Mouse (Mus musculus) heart, postnatal 25 days (tissue): ENCODE results near the gene Fgfr2. TPM values are rescaled to one million over a fixed set of nuclear protein-coding genes. Genes with fewer than 3 reads are reported as not detected.

ENCODE experiments used
- DNase-seq: peaks from one replicate; pipeline ENCODE4 v3.0.0; 2022; ENCODE audit warnings: low spot score
- intact Hi-C: fragments of 180-260 bp; cut with DNase I; formaldehyde crosslinking; loops from one replicate; pipeline ENCODE4 v1.15.1; 2025
- total RNA-seq, 2 experiments: library from RNA; stranded (reverse); gene quantifications; 2 replicates each; pipeline ENCODE4 v1.2.3; 2021

The Fgfr2 gene
- total RNA-seq, 2 experiments from 2014 or later, result 1.7 to 1.8 TPM

DNA sequence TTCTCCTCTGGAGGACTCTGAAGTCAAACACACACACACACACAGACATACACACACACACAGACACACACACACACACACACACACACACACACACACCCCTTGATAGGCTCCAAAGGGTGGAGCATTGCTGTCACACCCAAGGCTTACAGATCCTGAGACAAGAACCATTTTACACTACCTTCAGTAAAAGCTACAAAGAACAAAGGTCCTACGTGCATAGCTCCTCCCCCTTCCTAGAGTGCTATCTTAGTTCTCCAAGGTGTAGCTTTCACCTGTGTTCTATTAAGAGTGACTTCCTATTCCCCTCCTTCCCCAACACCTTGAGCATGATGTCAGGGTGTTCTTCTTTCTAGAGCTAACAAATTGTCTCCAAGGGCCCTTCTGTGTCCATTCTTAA, 1047.3 kb downstream of the Fgfr2 start:
- DNase-seq, result no peak
- intact Hi-C loops, result no loop called here

DNA sequence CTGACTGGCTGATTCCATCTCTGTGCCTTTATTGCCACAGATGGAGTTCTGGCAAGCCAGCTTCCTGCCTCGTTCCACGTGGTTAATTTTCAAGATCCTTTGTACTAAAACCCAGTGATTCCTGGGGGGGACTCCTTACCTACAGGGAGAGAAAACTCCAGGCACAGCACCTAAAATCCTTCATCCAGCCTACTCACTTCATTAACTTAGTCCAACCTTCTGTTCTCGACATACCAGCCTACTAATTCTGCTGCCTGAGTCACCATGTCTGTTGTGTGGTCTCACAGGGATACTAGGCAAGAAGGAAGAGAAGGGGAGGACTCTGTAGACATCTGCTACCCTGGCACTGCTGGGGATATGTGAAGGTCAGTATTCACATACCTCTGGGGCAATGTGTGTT, 1048.6 kb downstream of the Fgfr2 start:
- no peak for DNase-seq
- intact Hi-C loops, result no loop called here

DNA sequence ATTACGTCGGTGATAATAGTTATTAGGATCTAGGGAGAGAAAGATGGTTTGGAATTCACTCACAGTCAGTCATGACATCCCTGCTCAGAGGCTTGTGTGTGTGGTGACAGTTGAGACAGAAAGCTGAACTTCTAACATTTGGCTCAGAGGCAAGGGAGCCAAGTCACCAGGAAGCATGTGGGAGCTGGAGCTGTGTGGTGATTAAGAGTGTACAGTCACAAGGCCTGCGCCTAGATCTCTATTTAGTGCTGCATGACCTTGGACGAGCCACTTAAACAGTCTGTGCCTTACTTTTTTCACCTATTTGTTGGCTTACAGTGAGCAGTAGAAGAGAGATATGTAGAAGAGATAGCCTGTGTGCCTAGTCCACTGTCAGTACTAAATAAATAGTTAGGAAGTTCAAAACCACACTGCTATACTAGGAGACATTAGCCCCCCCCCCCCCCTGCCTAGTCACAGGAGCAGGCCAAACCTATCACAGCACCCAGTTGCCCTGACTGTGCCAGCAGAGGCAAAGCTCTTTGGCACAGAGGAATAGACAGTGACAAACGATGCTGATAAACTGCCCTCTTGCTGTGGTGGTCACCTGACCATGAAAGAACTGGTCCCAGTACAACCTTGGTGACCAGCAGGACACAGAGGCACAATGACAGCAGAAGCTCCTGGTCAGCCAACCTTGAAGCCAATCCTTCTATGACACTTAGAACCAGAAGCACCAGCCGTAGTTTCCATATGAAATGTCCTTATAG, 1052.1 kb downstream of the Fgfr2 start:
- DNase-seq, result no peak
- intact Hi-C loops, result no loop called here

DNA sequence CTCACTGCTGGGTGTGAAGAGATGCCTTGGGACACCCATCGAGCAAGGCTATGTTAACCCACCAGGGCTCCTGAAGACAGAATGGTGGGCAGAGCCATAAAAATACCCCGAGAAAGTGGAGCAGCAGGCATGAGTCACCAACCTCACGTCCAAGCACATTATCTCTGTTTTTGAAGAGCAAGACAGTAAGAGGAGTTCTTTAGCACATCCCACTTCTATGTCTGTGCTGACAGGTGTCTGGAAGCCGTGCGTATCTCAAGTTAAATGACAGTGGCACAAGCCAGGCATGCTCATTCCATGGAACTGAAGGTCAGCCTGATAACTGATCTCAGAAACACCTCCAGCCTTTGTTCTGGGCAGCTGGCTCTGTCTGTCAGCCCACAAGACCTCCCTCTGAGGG, 1055.2 kb downstream of the Fgfr2 start:
- DNase-seq, result no peak
- intact Hi-C loops, result no loop called here

DNA sequence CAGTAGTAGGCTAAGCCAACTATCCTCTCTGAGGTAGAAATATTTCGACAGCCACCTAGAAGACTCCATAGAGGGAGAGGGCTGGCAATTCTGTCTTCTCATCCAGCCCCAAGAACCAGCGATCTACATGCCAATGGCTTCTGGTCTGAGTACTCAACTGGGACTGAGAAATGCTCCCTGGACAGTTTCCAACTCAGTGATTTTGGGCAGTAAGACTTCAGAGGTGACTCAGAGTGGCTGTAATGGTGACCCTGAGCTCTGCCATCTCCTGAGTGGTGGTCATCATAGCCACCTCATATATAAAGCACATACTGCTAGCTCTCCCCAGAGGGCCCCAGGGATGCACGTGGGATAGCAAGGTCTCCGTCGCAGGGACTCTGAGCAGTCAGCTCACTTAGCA, 1055.6 kb downstream of the Fgfr2 start:
- DNase-seq, result no peak
- intact Hi-C loops, result no loop called here

DNA sequence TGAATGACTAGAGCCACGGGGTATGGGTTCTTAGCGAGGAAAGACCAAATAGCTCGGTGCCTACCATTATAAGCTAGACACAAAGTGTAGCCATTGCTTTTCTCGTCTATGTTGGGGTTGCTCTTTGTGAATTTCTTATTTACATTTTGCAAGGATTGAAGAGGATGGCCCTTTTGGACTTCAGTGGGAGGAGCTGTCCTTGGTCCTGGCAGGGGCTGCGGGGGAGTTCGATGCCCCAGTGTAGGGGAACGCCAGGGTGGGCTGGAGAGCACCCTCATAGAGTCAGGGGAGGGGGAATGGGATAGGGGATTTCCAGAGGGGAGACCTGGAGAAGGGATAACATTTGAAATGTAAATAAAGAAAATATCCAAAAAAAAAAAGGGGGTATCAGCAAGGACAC, 1063.0 kb downstream of the Fgfr2 start:
- DNase-seq, result no peak
- intact Hi-C loops, result no loop called here

DNA sequence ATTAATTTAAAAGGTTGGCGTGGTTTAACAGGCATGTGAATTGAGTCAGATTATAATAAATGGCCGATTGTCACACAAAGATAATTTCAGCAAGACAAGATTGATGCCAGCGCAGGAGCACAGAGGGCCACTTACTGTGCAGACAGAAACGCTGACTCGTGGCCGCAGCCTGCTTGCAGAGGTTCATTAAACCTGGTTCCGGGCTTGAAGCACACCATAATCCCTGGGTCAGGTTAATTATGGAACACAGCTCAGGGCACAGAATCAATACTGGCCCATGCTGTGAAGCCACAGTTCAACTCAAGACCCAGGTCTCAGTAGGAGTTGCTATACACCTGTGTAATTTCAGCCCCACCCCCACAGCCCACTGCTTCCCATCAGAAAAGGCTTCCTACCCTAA, 1066.6 kb downstream of the Fgfr2 start:
- DNase-seq, result no peak
- intact Hi-C loops, result no loop called here

DNA sequence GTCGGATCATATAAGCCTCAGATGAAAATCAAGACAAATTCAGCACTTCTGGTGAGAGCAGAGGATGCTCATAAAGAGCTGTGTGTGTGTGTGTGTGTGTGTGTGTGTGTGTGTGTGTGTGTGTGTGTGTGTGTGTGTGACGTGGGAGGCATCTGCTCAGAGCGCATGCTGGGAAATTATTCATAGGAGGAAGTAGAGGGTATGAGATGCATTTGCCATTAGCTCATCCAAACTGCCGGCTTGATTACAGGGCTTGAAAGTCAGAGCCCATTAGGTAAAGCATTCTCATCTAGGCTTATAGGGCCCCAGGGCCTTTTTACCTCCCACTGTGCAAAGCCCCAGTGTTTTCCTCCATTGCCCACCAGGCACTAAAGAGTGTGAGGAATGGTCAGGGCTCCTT, 1076.5 kb downstream of the Fgfr2 start:
- intact Hi-C loops, result no loop called here
- no peak for DNase-seq

DNA sequence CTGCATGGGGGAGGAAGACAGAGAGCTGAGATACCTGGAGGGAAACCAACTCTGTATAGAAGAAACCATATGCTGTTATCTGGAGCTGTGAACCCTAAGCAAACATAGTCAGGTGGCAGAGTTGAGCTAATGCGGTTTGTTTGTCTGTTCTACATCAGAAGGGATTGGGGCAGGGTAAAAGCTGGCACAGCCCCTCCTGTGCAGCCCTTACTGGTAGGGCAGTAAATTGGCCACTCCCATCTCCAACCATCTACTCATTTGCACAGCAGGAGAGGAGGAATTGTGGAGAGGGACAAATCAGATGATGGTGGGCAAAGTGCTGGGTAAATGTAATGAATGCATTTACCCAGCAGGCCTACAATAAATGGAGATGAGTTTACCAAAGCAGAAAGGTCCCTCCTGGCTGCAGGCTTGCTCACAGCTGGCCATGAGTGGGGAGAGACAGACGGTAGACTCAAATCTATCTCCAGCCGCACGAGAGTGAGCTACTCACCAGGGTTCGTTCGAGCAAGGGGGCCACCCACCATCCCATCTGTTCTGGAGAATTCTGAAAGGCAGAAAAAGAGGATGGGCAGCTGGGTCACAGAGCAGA, 1091.1 kb downstream of the Fgfr2 start:
- intact Hi-C loops, result no loop called here
- no peak for DNase-seq

DNA sequence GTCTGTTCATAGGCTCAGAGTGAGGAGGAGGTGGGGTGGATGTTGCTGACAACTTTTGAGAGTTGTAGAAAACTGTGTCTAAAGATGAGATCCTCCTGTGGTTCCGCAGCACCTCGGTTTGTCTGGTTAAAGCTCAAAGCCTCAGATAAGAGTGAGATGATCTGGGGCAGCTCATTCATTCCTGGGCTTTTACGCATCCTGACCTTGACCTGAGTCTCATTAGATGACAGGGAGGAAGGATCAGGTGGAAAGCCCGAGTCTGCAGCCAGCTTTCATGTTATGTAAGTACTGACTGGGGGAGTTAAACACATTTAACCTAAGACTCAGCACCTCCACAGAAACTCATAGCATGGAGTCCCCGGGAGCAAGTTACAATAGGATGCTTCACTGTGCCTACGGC, 1096.5 kb downstream of the Fgfr2 start:
- intact Hi-C loops, result no loop called here
- DNase-seq, result no peak

DNA sequence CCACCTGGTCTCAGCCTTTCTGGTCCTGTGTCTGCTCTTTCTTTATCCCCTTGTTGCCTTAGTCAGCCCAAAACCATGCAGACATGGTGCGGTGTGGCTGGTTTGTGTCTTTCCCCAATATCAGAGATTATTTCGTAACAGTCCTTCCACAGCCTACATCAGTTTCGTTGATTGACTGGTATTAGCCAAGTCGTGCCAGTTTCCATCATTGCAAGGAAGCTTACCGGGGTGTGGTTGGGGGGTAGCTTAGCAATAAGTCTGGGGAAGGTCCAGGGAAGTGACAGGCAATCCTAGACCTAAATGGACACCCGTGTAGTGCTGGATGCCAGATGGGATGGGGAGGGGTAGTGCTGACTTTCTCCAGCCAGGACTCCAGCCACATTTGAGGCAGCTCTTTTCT, 1097.6 kb downstream of the Fgfr2 start:
- DNase-seq, result no peak
- intact Hi-C loops, result no loop called here

DNA sequence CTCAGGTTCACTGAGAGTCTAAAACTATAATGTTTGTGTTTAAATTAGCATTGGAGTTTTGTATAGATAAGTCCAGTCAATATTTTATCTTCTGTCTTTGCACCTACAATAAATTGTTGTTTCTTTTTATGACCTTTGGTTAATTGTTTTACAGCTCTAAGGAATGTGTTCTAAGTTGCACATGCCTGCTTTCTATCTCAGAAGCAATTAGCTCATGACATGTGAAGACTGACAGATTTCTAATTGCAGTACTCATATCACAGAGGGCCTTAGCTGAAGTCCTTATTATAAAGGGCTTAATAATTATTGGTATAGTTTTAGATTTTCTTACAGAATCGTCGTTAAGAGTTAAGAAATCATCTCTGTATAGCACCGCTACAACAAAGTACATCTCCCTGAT, 1107.2 kb downstream of the Fgfr2 start:
- DNase-seq, result no peak
- intact Hi-C loops, result no loop called here

DNA sequence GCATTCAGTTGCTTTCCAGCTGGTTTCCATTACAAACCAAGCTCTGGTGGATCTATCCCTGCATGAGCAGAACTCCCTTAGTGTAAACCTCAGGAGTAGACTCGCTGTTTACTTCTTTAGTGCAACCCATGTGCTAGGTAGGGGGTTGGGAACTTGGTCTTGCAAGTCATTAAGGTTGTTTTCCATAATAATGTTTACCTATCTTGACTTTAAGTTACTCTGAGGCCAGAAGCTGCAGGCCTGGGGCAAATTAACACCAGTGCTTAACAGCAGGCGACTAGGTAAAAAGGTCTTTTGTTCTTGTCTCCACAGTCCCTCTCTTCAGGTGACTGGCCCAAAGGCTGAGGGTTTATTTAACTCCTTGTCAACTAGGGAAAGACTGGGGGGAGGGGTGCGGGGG, 1108.0 kb downstream of the Fgfr2 start:
- intact Hi-C loops, result no loop called here
- no peak for DNase-seq

DNA sequence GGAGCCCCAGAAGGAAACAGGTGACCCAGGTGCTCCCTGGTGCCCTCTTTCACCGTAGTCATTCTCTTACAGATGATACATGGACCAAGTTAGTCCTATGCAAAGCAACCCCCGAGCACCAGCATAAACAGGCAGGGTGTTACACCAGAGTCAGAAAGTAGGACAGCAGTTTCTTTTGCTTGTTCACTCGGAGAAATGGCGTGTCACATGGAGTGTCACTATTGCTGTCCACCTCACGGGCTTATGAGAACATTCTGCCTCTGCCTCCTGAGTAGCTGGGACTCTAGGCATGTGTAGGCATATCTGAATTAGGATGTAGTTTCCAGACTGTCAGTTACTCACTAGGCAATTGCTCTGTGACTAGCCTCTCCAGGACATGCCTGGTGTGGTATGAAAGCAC, 1109.2 kb downstream of the Fgfr2 start:
- DNase-seq, result no peak
- intact Hi-C loops, result no loop called here

DNA sequence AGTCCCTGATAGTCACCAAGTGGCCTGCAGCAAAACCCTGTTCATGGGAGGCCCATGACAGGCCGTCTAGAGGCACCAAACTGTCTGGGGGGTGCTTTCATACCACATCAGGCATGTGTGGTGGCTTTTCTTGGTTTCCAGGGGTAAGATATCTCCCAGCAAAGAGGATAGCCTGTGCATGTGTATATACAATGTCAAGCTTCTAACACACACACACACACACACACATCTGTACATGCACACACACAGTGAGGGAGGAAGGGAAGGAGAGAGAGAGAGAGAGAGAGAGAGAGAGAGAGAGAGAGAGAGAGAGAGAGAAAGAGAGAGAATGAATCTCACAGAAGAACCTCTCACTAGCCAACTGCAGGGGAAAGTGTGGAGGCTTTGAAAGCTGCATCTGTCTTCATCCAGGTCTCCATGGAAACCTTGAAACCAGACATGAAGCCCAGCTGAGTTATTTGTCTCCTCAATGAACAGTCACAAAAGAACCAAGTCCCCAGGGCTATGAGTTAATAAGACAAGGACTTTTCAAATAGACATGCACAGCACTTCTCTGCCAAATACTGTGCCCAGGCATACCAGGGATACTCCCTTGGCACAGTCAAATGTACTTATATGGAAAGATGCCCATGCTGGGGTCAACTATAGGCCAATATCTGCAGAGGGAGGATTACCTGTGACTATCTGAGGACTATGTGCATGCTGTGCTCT, 1110.0 kb downstream of the Fgfr2 start:
- intact Hi-C loops, result no loop called here
- DNase-seq, result no peak

DNA sequence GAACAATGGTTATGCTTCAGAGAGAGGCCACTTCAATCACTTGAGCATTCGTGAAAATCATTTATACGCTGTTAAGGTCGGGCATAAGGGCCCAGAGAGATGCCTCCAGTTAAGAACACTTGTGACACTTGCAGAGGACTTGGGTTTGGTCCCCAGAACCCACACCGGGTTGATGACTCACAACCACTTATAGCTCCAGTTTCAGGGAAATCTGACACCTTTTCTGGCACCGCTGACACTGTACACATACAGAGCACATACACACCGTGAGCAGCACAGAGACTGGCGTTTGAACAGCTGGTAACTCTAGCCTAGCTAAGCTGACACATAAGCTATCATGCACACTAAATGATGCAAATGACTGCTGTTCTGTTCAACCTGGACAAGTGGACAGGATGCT, 1114.1 kb downstream of the Fgfr2 start:
- intact Hi-C loops, result no loop called here

DNA sequence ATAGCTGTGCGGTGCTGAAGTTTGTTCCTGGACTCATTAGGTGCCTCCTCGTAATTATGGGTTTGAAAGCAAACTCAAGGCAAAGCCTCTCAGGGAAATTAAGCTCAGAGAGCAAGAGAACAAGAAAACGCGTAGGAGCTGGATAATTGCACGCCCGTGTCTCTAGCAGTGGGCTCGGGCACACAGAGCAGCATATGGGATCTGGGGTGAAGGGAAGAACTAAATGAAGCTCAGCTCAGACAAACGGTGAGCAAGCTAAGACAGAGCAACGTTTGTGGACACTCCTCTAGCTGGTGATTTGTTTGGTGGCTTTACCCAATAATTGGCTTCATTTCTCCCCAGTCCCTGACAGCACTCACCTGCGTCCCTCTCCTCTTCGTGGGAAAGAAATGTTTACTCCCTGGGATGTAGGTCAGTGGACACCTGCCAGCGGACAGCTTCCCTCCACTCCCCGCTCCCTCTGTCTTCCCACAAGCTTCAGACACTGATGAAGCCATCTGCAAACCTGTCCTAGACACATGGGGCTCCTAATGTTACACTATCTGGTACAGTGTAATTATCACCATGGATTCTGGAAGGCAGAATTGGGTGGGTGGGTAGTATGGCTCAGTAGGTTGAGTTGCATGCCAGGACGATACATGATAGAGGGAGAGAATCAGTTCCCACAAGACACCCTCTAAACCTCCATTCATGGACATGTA, 1117.0 kb downstream of the Fgfr2 start:
- intact Hi-C loops, result no loop called here
- DNase-seq, result no peak

More for the DNA sequence above, 1114.1 kb downstream of the Fgfr2 start:
- no peak for DNase-seq

DNA sequence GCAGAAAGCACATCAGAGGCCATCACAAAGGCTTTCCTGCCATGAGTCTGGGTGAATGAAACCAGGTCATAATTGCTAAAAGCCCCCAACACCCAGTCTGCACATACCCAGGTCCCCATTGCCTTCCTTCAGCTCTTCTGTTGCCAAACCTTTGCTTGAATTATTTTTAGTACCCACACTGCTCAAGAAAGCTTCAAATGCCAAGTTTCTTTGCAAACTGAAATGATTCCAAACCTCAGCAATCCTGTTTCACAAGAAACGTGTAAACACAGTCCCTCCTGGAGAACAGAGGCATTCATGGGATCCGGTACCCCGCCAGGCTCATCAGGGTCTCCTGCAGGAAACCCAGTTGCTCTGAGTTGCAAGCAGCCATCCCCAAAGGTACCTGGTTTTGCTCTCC, 1130.3 kb downstream of the Fgfr2 start:
- intact Hi-C loops, result no loop called here

DNA sequence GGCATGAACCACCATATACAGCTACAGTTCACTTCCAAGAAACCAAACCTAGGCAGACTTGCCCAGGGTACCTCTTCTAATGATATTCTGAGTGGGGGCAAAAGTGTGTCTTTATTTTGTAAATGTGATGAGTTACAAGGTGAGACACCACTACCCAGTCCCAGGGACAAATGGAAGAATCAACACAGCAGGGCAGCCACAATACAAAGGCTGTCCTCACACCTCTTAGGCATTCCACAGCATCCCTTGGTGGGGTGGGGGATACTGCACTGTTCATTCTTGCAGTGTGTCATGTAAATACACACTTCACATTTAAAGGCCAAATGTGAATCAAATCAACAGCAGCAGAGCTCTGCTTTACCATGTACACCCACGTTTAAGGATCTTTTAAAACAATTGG, 1130.9 kb downstream of the Fgfr2 start:
- intact Hi-C loops, result no loop called here
- DNase-seq, result no peak

More for the DNA sequence above, 1130.3 kb downstream of the Fgfr2 start:
- no peak for DNase-seq

DNA sequence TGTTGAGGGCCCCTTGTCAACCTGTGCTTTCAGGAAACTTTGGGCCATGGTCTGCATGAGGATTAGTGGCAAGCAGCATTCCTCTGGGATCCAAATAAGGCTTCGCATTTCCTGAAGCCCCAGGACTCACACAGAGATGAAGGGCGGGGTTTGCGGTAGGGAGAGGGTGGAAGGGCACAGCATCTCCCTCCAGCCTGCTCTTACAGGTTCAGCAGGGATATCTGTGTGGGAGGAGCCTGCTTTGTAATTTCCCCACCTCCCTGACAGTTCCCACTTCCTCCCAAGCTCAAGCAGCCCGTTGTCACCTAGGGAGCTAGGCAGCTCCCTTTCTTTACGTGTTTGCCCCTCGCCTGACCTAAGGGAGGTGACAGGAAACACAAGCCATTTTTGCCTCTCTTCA, 1134.1 kb downstream of the Fgfr2 start:
- DNase-seq, result no peak
- intact Hi-C loops, result no loop called here

DNA sequence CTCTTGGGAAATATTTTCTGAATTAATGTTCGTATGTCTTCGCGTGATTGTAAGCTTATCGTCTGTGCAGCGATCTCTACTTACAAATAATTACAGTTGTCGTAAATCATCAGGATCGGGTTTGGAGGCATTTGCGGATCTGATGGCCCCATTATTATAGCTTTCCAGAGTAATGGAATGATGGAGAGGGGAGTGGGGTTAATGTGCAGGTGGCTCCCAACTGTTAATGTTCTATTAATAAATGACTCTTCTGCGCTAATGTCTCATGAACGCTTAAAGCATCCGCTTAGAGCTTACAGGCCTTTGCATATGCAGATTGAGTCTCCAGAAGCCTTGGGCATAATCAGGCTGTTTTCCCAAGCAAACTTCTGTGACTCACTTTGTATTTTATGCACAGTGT, 1144.5 kb downstream of the Fgfr2 start:
- intact Hi-C loops, result no loop called here
- DNase-seq, result no peak
